Mouse (Mus musculus) cerebellum, adult 2 months (tissue): Measurements from ENCODE around the gene Fam81a.

Experiments
- CTCF ChIP-seq: fragments of 200-500 bp; IDR thresholded peaks from 2 replicates; pipeline ENCODE4 v1.5.1; 2011; ENCODE audit warnings: low read depth, mild to moderate bottlenecking, control low read depth, low read length, moderate library complexity, borderline replicate concordance; ENCODE audit not compliant: insufficient read depth
- POLR2A ChIP-seq: fragments of 200-500 bp; IDR thresholded peaks from 2 replicates; pipeline ENCODE4 v1.6.1; 2011; ENCODE audit warnings: low read length, control low read depth, borderline replicate concordance; ENCODE audit not compliant: insufficient read depth

GRCm38 (mm10) chr9:70062012-70062411 is 80.3 kb downstream of the Fam81a start:
- TF ChIP-seq POLR2A (no peak), CTCF (no peak)
